Mouse (Mus musculus): ENCODE measurements around the gene Prpsap2. TPM values are rescaled to one million over a fixed set of nuclear protein-coding genes. Genes with fewer than 3 reads are reported as not detected.
"Not testable (repeated sequence)": the region's sequence is repeated elsewhere in the genome, so short reads cannot be mapped to it uniquely, and the experiment has no call there.

The Prpsap2 gene
- 10.8 and 10.9 TPM in 2 replicates for total RNA-seq (2015; ENCODE audit: low replicate concordance)
- total RNA-seq (2017; ENCODE audit: low replicate concordance), result 5.7 and 14.6 TPM in 2 replicates

GRCm38 (mm10) chr11:61761584-61762407 is at the start of gene Prpsap2:
Prpsap2 (minus strand) TSS chr11:61762088.
- ATAC-seq (replicated peaks; ENCODE audit: low FRiP score, poor library complexity, severe bottlenecking), result peak; percentile 90

GRCm38 (mm10) chr11:61809793-61810192 is 47.9 kb upstream of the Prpsap2 start:
- ATAC-seq (replicated peaks; ENCODE audit: low FRiP score, poor library complexity, severe bottlenecking), result no peak

- no peak for ATAC-seq (replicated peaks; ENCODE audit: low FRiP score, poor library complexity, severe bottlenecking)
Observed at GRCm38 (mm10) chr11:61808551-61809117, 46.7 kb upstream of the Prpsap2 start.

GRCm38 (mm10) chr11:61793441-61793840 is 31.6 kb upstream of the Prpsap2 start:
- no peak for ATAC-seq (replicated peaks; ENCODE audit: low FRiP score, poor library complexity, severe bottlenecking)

GRCm38 (mm10) chr11:61788550-61788949 is 26.7 kb upstream of the Prpsap2 start:
- ATAC-seq (replicated peaks; ENCODE audit: low FRiP score, poor library complexity, severe bottlenecking), result no peak

- ATAC-seq (replicated peaks; ENCODE audit: low FRiP score, poor library complexity, severe bottlenecking), result not testable (repeated sequence)
Observed at GRCm38 (mm10) chr11:61782526-61782925, 20.6 kb upstream of the Prpsap2 start.

- no peak for ATAC-seq (replicated peaks; ENCODE audit: low FRiP score, poor library complexity, severe bottlenecking)
Observed at GRCm38 (mm10) chr11:61774551-61775149, 12.8 kb upstream of the Prpsap2 start.

GRCm38 (mm10) chr11:61760518-61760917 is 1.4 kb downstream of the Prpsap2 start:
- ATAC-seq (replicated peaks; ENCODE audit: low FRiP score, poor library complexity, severe bottlenecking), result no peak

GRCm38 (mm10) chr11:61757151-61757550 is 4.7 kb downstream of the Prpsap2 start:
- peak; percentile 81 for ATAC-seq (replicated peaks; ENCODE audit: low FRiP score, poor library complexity, severe bottlenecking)

GRCm38 (mm10) chr11:61751612-61752011 is 10.3 kb downstream of the Prpsap2 start:
- peak; percentile 85 for ATAC-seq (replicated peaks; ENCODE audit: low FRiP score, poor library complexity, severe bottlenecking)

- ATAC-seq (replicated peaks; ENCODE audit: low FRiP score, poor library complexity, severe bottlenecking), result no peak
Observed at GRCm38 (mm10) chr11:61747161-61747560, 14.7 kb downstream of the Prpsap2 start.

- ATAC-seq (replicated peaks; ENCODE audit: low FRiP score, poor library complexity, severe bottlenecking), result no peak
Observed at GRCm38 (mm10) chr11:61745781-61746180, 16.1 kb downstream of the Prpsap2 start.

- ATAC-seq (replicated peaks; ENCODE audit: low FRiP score, poor library complexity, severe bottlenecking), result no peak
Observed at GRCm38 (mm10) chr11:61744460-61744859, 17.4 kb downstream of the Prpsap2 start.

- no peak for ATAC-seq (replicated peaks; ENCODE audit: low FRiP score, poor library complexity, severe bottlenecking)
Observed at GRCm38 (mm10) chr11:61743768-61744167, 18.1 kb downstream of the Prpsap2 start.

GRCm38 (mm10) chr11:61740500-61740899 is 21.4 kb downstream of the Prpsap2 start:
- ATAC-seq (replicated peaks; ENCODE audit: low FRiP score, poor library complexity, severe bottlenecking), result no peak

- no peak for ATAC-seq (replicated peaks; ENCODE audit: low FRiP score, poor library complexity, severe bottlenecking)
Observed at GRCm38 (mm10) chr11:61737290-61737689, 24.6 kb downstream of the Prpsap2 start.

- no peak for ATAC-seq (replicated peaks; ENCODE audit: low FRiP score, poor library complexity, severe bottlenecking)
Observed at GRCm38 (mm10) chr11:61732672-61733071, 29.2 kb downstream of the Prpsap2 start.

GRCm38 (mm10) chr11:61728037-61728436 is 33.9 kb downstream of the Prpsap2 start:
- no peak for ATAC-seq (replicated peaks; ENCODE audit: low FRiP score, poor library complexity, severe bottlenecking)

- no peak for ATAC-seq (replicated peaks; ENCODE audit: low FRiP score, poor library complexity, severe bottlenecking)
Observed at GRCm38 (mm10) chr11:61722077-61722476, 39.8 kb downstream of the Prpsap2 start.

GRCm38 (mm10) chr11:61720636-61721035 is 41.3 kb downstream of the Prpsap2 start, which contains the start of gene Slc5a10:
Slc5a10 (minus strand) TSS chr11:61720826.
- ATAC-seq (replicated peaks; ENCODE audit: low FRiP score, poor library complexity, severe bottlenecking), result no peak

- ATAC-seq (replicated peaks; ENCODE audit: low FRiP score, poor library complexity, severe bottlenecking), result no peak
Observed at GRCm38 (mm10) chr11:61719826-61720225, 42.1 kb downstream of the Prpsap2 start.

Data from erythroid progenitor cell, adult 5-6 weeks (primary cell).